Mouse (Mus musculus) layer of hippocampus, adult 9-10 months (tissue): ENCODE results near the gene Cd180.

Source experiments
- DNase-seq: peaks from one replicate; pipeline ENCODE4 v3.0.0; 2022; ENCODE audit warnings: low spot score

Gene Cd180

GRCm38 (mm10) chr13:102744481-102745269 is 51.3 kb downstream of the Cd180 start:
- DNase-seq, result peak; percentile 47

GRCm38 (mm10) chr13:102745270-102745600 is 51.9 kb downstream of the Cd180 start:
- DNase-seq, result no peak

DNA sequence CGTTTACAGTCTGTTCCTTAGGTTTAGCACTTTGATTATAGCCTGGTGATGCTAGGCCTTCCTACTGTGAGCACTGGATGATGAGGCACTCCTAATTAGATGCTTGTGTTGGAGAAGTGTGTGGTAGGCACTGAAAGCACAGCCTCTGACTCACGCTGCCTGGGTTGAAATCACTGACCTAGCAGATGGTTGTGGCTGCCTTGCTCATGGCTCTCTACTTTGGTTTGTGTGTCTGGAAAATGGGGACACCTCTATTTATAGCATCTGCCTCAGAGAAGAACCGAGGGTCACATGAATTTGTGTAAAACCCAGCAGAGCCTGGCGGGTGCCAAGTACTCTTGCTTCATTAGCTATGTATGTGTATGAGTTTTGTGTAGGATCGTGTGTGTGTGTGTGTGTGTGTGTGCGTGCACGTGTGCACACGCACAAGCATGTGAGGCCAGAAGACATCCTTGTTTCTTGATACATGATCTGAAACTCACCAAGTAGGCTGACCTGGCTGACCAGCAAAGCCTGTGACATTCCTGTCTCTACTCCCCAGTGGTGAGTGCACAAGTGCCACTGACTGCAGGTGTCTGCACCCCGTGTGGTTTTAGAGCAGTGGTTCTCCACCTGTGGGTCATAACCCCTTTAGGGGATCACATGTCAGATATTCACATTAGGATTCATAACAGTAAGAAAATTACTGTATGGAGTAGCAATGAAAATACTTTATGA is 52.4 kb downstream of the Cd180 start:
- peak; percentile 24 for DNase-seq

DNA sequence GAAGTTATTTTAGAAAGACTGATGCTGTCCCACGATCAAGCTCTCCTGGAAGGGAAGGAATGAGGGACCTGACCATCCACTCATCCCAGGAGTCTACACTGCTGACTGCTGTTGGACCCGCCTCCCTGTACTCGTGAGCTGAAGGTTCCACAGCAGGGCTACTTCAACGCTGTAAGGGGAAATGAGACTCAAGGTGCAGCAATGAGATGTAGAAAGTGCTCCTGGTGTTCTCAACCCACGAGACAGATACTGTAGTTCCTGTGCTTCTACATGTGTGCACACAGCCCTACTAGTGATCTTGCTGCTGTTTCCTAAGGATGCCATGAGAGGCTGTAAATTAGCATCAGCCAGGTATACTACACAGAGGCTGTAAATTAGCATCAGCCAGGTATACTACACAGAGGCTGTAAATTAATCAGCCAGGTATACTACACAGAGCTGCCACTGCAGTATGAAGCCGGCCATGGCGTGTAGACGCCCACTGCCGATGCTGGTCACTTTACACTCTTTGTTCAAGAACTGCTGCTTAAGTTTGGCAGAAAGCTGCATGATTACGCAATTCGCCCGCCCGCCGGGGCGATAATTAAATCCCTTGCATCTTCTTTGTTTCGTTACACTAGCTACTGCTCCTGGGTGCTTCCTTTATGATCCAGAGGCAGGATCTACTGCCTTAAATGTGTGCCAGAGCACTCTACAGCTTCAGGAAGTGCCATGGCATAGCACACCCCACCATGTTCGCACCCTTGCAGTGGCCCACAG is 53.6 kb downstream of the Cd180 start:
- no peak for DNase-seq

DNA sequence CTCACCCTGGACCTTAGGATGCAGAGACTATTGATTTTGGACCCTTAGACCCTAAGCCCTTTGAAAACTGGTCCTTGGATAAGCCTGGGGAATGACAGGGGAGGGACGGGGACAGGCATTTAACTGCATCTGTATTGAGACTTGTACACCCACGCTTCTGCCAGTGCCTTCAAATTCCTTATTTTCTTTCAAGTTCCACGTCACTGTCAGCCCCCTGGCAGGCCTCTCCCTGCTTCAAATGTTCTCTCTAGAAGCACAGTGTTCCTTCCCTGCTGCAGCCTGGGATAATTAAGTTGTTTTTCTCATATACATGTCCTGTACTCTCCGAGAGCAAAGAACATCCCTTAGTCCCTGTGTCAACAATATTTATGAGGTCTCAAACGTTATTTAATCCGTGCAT is 55.8 kb downstream of the Cd180 start:
- no peak for DNase-seq

DNA sequence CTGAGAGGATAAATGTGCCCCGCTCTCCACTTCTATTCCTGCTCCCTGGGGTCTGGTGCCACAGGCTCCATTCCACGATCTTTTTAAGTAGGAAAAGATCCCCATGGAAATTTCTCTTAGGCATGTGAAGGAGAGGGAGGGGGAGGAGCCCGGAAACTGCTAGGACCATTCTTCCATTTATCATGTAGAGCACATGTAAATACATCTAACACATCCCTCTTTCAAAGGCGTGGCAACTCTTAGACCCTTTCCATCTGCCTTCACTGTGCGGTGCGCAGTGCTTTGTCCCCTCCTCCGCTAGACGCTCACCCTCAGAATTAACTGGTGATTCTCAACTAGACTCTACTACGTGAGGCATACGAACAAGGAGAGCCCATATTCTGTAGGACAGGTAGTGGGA is 56.5 kb downstream of the Cd180 start:
- DNase-seq, result no peak

DNA sequence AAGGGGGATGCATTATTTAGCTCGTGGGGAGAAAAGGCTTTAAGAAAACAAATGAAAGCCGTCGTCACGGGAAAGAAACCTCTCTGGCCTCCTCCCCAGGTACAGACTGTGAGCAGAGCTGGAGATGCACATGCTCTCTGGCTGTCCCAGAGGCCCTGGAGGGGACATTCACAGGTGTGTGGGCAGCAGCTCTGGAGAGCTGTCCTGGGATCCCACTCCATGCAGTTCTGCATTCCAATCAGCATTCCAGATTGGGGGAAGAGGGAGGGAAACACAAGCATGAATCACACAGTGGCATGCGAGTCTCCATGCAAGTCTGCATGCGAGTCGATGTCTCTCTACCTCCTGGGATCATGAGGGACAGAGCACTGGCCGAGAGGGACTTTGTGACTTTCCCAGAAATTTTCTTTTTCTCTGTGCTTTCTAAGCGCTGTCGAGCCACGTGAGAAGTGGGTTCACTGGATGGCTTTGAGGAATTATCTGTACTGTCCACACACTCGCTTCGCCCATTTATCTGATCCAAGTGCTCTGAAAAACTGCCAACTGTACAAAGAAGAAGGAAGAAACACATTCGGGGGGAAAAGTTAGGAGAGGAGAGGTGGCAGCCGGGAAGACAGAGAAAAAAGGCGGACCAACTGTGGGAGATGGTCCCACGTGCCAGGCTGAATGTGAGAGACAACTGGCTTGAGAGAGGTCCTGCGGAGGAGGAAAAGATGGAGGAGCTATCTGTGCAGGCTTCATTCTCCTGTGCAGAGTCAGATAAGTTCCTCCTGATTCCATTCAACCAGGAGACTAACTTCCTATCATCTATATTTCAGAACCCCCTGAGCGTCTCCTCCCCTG is 60.6 kb downstream of the Cd180 start:
- no peak for DNase-seq

GRCm38 (mm10) chr13:102755124-102755523 is 61.8 kb downstream of the Cd180 start:
- DNase-seq, result no peak

- no peak for DNase-seq
These were observed 62.7 kb downstream of the Cd180 start for GRCm38 (mm10) chr13:102756071-102756470.

- no peak for DNase-seq
These were observed 64.7 kb downstream of the Cd180 start for GRCm38 (mm10) chr13:102758021-102758420.

DNA sequence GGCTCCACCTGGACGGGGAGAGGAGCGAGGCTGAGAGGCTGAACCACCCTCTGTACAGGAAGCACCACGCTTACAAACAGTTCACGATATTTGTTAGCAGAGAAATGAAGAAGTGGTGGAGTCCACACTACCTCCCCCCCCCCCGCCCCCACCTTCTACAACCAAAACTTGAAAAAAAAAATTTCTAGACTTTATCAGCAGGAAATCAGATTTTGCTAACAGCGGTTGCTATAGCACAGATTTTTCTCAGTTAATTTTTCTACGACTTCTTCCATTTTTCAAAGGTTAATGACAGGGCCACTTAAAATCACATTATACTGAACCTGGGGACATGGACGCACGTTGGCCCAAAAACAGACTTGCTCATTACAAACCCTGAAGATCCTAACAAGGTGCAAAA is 68.1 kb downstream of the Cd180 start:
- no peak for DNase-seq

GRCm38 (mm10) chr13:102762203-102762602 is 68.8 kb downstream of the Cd180 start:
- DNase-seq, result no peak

DNA sequence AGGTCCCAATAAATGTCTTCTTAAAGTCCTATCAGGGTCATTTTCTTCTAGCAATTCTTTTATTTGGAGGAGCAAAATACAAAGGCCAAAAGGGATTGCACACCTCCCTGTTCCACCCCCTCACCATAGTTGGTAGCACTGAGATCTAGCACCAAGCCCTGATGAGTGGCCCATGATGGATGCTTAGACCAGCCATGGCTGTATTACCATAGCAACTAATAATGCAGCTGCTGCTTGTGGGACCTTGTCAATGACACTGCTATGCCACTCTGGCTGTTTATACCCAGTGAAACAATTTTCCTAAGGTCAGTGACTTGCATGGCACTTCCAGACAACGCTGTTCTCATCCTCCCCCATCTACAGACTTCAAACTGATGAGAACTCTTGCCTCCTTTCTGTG is 70.9 kb downstream of the Cd180 start:
- no peak for DNase-seq

GRCm38 (mm10) chr13:102765216-102765615 is 71.9 kb downstream of the Cd180 start:
- no peak for DNase-seq

DNA sequence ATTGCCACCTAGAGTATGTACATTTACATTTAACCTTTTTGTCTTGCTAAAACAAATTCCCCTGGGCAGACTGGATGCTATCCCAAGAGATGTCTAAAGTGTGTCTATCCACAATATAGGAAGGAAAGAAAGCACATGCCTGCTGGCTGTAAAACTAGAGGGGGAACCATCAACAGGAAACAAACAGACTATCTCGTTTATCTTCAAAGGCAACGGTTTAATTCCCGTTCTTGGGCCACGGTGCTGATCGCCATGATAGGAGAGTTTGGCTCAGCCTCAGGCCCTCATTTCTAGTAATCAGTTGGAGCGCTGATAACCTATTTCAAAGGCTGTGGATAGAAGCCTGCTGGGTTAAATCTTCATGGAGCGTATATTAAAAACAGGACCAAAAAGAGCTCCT is 73.8 kb downstream of the Cd180 start:
- no peak for DNase-seq

DNA sequence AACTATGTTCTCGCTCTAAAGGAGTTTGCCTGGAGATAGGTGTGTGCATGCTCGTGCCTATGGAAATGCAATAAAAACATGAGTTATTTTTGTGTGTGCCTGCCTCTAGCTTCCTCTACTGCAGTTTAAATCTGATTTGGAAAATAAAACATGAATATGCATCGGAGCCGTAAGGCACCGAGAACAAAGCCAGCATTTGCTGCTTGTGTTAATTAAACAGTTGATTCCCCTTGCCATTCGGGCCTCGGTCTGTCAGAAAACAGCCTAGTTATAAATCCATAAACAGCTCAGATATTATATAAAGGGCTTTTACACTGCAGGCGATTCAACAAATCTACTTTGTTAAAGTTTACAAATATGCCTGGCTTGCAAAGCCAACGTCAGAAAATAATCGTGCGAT is 75.2 kb downstream of the Cd180 start:
- no peak for DNase-seq

DNA sequence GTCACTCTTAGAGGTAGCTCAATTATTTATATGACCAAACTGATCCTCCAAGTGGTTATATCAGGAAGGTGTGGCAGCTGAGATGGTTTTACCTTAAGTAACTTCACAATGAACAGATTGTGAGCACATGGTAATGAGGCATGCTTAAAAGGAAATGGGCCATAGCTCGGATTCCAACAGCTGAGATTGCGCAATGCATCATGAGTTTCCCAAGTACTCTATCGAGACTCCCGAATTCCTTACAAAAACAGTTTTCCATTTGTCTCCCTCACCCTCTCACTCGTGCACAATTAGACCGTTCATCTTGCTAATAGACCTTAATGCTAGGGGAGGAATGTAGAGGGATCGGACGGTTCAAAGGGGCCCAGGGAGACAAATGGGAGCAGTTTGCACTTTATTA is 76.8 kb downstream of the Cd180 start:
- DNase-seq, result no peak

DNA sequence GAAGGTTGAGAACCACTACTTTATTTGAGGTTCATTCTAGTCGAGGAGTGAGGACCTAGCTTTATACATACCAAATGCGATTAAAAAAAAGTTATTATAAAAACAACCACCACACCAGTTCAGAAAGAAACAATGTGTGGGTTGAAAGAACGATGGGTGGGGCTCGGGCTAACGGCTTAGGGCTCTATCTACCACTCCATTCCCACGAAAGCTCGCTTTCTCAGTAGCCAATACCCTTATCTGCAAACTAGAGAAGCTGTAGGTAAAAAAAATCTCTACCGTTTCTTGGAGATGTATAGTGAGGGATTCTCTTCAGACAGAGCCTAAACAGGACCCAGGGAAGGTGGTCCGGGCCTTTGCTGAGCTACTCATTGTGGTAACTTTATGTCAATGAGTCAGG is 79.8 kb downstream of the Cd180 start:
- DNase-seq, result no peak

GRCm38 (mm10) chr13:102774786-102775201 is 81.4 kb downstream of the Cd180 start:
- no peak for DNase-seq

GRCm38 (mm10) chr13:102775506-102775905 is 82.1 kb downstream of the Cd180 start:
- no peak for DNase-seq

DNA sequence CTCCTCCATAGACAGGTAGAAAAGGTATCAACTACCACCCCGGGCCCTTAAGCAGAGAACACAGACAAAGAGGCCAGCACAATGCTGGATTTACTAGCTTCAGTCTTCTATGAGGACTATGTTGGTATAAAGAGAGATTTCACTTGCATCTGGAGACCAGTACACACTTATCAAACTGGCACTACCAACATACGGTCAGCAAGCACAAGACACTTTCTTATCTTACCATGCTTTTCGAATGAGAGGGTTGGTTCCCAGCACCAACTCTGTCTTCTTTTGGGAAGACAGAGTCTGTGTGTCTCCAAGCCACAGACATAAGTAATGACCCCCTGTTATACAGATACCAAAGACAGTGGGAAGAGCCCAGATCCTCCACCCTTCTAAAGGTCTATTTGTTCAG is 85.5 kb downstream of the Cd180 start:
- no peak for DNase-seq

DNA sequence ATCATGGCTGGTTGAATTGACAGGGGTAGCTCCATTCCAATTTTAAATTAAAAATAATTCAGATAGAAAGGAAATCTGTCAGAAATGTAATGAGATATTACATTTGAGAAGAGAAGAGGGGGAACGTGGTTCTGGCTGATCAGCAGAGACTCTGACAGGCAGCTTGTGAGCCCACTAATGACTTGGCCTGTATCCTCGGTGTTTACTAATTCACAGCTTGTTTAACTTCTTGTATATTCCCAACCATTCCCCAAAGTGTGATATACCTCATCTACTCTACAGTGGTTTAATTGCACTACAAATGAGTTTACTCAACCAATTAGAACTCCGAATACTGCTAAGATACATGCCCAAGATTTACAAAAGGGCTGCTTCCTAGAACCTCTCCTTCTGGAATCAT is 85.9 kb downstream of the Cd180 start:
- no peak for DNase-seq
